Mouse (Mus musculus) right cerebral cortex, postnatal 10 days (tissue): Measurements from ENCODE around the gene Samhd1.

ENCODE experiments used
- DNase-seq, 2 experiments: peaks; one replicate each; pipeline ENCODE4 v3.0.0; 2021; ENCODE audit warnings: low spot score in 2 of 2

Samhd1 gene

GRCm38 (mm10) chr2:157073378-157074052 lies 61.5 kb downstream of the Samhd1 start:
- no peak for DNase-seq

GRCm38 (mm10) chr2:157072316-157072990 lies 62.6 kb downstream of the Samhd1 start:
- DNase-seq, result no peak

DNA sequence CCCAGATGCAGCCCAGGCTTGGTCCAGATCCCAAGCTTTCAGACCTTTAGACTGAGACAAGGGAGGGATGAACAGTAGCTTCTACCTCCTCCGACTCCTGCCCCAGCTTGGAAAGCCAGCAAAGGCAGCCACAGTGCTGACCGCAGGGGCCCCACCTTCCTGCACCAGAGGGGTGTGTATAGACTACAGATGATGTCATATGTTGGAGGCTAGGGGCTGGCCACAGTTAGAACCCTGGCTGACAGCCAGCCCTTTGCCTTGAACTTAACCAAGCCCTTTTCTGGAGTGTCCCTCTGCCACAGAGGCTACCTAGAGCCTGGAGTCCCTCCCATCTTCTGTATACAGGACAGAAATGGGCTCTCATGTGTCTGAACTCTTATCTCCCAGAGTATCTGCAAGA lies 63.5 kb downstream of the Samhd1 start:
- DNase-seq, result peak; percentile 61 to 65

- DNase-seq, result peak; percentile 71 to 75
These were observed 64.7 kb downstream of the Samhd1 start for GRCm38 (mm10) chr2:157070365-157070764.

GRCm38 (mm10) chr2:157069755-157070315 lies 65.2 kb downstream of the Samhd1 start:
- DNase-seq, result no peak

DNA sequence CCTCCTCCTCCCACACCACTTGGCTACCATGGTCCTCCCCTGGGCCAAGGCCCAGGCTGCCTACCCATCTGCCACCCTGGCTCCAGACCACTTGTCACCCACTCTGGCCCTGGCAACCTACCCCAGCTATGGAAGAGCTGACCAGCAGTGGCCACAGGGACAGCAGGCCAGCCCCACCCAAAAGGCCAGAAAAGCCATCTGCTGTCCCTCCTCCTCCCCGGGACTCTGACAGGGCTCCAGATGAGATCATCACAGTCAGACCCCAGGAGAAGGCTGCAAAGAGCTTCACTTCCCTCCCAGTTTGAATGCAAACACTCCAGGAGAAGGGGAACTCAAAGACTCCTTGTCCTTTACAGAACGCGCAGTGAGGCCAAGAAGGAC lies 65.7 kb downstream of the Samhd1 start:
- peak in 1 of 2 experiments; percentile 48 for DNase-seq

DNA sequence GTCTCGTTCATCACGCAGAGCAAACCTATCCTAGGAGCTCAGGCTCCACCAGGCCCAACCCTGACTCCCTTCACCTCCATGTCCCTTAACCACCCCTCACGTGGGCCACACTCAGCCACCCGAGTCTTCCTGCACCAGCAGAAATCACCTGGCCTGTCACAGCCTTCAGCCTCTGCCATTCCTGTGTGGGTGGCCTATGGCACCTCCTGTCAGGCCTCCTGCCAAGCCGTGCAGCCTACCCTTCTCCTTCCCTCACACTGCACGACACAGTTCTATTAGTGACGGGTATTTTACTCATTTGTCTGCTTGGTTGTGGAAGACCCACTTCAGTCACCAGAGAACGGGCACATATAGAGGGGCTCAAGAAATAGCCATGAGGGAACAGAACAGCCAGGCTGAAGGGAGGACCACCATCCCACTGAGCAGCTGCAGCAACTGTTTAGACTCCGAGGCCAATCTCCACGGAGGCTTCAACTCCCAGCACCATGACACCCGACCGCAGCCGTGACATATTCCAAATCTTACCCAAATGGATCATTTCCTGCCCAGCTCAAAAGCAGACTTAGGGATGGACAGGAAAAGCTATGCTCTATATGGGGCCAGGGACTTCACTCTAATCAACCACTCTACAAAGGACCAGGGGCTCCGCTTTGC lies 66.2 kb downstream of the Samhd1 start:
- no peak for DNase-seq

GRCm38 (mm10) chr2:157066731-157067430 lies 68.2 kb downstream of the Samhd1 start:
- no peak for DNase-seq

GRCm38 (mm10) chr2:157065879-157066226 lies 69.2 kb downstream of the Samhd1 start:
- no peak for DNase-seq

GRCm38 (mm10) chr2:157064978-157065878 lies 69.8 kb downstream of the Samhd1 start:
- DNase-seq, result no peak

GRCm38 (mm10) chr2:157064136-157064535 lies 70.9 kb downstream of the Samhd1 start:
- peak; percentile 81 to 83 for DNase-seq

GRCm38 (mm10) chr2:157063241-157063700 lies 71.8 kb downstream of the Samhd1 start:
- DNase-seq, result peak; percentile 76 to 79

DNA sequence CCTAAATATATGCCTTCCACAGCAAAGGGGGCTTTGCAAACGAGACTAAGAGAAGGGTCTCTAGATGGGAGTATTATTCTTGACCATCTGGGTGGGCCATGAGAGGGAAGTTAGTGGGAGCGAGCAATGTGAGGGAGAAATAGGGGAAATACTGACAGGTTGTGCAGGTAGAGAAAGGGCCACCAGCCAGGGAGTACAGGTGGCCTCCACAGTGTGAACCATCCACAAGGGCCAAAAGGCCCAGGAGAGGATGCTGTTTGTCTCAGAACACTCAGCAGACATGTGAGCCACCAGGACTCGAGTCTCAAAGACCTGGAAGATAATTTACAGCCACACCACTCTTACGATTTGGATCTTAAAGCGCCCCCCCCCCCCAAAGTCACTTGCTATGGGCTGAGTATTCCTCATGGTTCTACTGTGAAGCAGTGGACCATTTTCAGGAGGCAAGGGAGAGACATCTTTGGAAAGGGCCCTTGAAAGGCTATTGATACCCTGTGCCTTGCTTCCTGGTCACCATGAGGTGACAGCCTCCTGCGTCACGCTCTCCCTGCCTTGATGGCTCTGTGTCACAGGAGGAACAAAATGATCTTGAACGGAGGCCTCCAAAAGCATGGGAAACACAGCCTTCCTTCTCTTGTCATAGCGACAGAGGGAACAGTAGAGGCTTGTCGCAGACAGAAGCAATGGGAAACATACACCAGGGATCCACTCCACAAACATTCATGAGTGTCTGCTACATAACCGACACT lies 74.3 kb downstream of the Samhd1 start:
- DNase-seq, result no peak

- DNase-seq, result peak in 1 of 2 experiments; percentile 32
These were observed 75.0 kb downstream of the Samhd1 start for GRCm38 (mm10) chr2:157060037-157060436.

GRCm38 (mm10) chr2:157059166-157059565 lies 75.9 kb downstream of the Samhd1 start:
- no peak for DNase-seq

GRCm38 (mm10) chr2:157058342-157058998 lies 76.6 kb downstream of the Samhd1 start:
- peak; percentile 91 to 93 for DNase-seq

DNA sequence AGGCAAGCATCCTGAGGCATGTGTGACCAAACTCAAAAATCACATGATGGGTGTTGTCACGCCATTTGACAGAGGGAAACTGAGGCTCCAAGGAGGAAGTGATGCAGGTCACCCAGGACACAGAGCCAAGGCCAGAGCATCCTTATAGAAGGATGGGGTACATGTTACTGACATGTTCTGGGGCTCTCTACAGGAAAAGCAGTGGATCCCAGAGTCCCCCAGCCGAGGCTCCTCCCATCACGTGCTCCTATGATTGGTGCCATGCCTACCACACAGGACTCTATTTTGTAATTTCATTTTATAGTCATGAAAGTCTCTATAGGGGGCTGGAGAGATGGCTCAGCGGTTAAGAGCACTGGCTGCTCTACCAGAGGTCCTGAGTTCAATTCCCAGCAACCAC lies 77.3 kb downstream of the Samhd1 start:
- no peak for DNase-seq

DNA sequence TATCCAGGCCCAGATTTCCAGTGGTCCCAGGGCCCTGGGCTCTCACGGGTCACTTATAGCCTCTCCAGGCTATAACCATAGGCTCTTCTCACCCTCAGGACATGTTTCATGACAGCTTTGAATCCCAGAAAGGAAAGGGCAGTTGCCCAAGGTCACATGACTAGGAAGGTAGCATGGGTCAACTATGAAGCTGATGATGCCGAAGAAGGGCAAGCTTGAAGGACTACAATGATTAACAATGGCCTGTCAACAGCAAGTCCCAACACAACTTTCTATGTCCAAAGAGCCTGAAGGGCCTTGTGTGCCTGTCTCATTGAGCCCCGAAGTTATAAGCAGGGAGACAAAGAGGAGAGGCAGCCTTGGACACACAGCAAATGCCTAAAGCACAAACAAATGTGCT lies 77.9 kb downstream of the Samhd1 start:
- no peak for DNase-seq

- DNase-seq, result no peak
These were observed 79.3 kb downstream of the Samhd1 start for GRCm38 (mm10) chr2:157055721-157056120.

GRCm38 (mm10) chr2:157054816-157055215 lies 80.2 kb downstream of the Samhd1 start:
- DNase-seq, result peak; percentile 80 to 81
